Mouse (Mus musculus) induced T-regulatory cell, adult 2 months (primary cell): ENCODE results near the gene Shisa9.
A peak's percentile ranks its signal among the peaks of the same experiment; 100 is the strongest.
"Not testable (repeated sequence)": the region's sequence is repeated elsewhere in the genome, so short reads cannot be mapped to it uniquely, and the experiment has no call there.

ENCODE experiments used
- DNase-seq: peaks from one replicate; pipeline ENCODE4 v3.0.0-alpha.2; 2012; ENCODE audit warnings: low read depth

Shisa9 gene

DNA sequence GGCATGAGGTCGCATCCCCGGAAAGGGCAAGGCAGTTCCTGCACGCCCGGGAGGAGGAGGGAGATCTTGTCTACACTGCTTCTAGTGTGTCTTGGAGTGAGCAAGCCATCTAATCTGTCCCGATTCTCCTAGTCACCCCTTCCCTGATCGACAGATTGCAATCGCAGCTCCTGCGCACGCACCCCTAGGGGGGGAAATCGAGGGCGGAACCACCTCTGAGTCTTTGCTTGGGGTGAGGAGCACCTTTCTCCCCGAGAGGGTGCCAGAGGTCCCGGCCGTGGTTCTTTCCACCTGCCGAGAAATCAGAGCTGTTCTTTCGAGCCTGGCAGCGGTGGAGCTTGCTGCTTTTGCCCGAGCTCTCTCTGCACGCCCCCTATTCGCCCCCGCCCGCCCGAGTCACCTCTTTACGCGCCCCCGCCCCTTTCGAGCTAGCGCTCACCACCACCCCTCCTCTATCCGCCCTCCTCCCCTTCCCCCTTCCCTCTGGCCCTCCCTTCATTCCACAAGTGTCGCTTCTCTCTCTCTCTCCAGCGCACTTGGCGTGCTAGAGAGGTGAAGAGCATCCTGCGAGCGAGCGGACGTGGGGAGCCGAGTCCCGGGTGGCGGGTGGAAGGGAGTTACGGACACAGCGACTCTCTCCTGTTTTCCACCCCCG is at the start of gene Shisa9:
Shisa9 (plus strand) TSS at position 498 of the 655 bp plus-strand sequence.
- no peak for DNase-seq

DNA sequence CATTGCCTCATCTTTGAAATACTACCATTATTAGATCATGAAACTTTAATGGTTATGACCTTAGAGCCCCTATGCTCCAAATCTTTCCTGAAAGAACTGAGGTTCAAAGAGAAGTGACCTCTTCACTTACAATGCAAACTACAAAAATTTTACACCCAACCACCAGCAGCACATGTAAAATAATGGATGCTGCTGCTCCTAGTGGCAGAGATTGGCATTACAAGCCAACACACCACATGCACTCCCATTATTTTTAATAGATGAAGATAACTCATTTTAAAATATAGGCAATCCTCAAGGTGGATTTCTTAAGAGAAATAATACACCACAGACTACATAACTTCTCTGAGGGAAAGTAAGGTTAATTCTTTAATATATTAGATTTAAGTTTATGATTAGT is 43.4 kb upstream of the Shisa9 start:
- DNase-seq = peak; percentile 69

DNA sequence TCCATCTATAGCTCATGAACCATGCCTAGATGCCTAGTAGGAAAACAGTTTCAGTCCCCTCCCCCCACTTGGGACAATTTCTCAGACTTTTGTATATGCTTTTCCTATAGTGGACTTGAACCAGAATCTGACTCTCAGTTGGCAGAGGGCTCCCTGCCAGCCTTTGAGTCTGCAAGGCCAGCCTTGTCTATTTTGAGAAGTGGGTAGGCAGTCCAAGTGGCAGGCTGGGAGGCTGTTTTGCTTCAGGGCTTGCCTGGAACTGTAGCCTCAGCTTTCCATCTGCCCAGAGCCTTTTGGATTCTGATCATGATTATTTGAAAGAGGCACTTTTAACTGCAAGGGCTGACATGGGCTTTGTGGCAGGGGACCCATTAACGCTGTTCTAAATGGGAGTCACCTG is 23.2 kb upstream of the Shisa9 start:
- no peak for DNase-seq

DNA sequence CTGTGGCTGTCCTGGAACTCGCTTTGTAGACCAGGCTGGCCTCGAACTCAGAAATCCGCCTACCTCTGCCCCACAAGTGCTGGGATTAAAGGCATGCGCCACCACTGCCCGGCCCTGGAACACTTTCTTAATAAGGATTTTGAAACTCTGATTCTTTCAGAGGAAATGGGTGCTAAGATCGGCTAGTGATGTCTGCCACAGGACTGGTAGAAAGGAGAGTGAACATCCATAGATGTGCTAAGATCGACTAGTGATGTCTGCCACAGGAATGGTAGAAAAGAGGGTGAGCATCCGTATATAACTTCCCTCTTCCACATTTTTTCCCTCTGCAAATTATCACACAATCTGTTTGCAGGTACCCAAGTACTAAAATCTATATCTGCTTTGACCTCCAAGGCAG is 17.9 kb upstream of the Shisa9 start:
- no peak for DNase-seq

DNA sequence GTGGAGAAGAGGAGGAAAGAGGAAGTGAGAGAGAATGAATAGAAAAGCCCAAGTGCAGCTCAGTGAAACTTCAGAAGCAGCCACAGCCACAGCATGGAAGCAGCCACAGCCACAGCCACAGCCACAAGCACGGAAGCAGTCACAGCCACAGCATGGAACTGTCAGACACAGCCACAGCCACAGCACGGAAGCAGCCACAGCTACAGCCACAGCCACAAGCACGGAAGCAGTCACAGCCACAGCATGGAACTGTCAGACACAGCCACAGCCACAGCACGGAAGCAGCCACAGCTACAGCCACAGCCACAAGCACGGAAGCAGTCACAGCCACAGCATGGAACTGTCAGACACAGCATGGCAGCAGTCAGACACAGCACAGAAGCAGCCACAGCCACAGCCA is 17.1 kb upstream of the Shisa9 start:
- DNase-seq = not testable (repeated sequence)

DNA sequence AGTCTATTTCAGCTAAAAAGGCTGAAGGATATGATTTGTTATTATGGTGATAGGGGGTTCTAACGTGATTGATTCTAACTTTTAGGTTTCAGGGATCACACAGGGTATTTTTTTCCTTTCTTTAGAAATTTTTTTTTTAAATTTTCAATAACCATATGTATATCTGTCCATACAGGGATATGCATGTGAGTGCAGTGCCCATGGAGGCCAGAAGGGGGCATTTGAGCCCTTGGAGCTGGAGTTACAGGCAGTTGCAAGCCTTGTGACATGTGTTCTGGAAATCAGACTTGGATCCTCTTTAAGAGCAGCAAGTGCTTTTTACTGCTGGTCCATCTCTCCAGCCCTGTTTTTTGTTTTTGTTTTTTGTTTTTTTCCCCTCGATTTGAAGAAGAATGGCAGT is 16.3 kb upstream of the Shisa9 start:
- DNase-seq = no peak

DNA sequence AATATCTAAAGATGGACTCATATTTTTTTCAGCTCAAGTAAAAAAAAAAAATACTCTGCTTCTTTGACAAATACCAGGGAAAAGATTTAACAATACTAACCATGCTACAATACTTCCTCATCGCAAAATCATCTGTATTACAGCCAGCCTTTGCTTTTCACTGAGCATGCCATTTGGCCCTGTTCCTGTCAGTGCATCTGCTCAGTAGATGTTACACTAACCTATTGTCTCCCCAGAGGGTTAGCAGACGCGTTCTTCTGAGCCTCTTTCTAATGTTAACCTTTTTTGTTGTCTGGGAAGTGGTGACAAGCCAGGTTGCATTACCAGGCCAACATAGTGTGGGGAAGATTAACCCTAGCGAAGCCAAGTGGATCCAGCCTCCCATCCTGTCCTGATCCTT is 10.2 kb upstream of the Shisa9 start:
- no peak for DNase-seq

DNA sequence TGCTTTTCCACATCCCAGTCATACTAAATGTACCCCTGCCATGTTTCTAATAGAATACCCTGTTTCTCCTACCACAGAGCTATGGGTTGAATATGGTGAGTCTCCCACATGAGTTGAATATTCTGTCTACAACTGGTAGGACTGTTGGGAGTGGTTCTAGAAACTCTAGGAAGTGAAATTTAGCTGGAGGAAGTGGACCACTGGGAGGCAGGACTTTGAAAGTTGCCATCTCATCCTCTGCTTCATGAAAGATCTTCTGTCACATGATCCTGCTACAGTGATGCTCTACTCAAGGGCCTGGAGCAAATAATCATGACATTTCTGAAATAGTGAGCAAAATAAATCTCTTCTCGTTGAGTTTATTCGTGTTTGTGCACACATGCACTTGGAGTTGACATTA is 7.2 kb upstream of the Shisa9 start:
- no peak for DNase-seq

DNA sequence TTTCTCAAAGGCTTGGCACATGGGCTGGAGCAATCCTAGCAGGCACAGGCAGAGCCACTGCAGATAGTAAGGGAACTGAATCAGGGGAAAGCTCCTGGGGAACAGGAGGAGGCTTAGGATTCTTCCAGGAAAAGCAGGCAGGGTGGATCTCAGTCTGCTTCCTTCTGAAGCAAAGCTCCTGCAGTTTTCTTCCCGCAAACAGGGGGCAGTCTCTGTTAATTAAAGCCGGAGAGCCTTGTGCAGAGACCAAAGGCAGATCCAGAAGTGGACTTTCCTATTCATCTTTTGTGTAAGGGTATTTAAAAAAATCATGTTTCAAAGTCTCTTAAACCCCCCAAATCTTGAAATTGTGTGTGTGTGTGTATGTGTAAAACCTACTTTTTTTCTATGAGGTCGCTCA is 3.1 kb upstream of the Shisa9 start:
- no peak for DNase-seq

DNA sequence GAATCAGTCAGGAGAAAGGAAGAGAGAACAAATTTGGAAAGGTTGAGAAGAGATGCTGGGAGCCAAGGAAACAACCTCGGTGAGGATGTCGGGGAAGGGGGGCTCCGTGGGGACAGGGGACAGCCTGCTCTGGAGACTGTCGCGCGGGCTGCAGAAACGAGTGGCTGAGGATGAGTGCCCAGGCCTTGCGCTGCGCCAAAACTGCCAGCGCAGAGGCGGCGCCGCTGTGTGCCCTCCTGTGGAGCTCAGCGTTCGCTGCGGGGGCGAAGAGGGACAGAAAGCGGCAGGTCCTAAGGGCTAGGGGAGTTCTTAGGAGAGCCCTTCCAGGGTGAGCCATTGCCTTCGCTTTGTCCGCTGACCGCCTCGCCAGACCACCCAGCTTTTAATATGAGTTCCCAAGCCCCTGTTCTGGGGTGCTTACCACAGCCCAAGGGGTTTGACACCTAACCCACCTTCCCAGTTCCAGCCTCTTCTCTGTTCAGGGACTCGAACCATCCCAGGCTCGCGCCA is 752 bp upstream of the Shisa9 start:
- DNase-seq = no peak

DNA sequence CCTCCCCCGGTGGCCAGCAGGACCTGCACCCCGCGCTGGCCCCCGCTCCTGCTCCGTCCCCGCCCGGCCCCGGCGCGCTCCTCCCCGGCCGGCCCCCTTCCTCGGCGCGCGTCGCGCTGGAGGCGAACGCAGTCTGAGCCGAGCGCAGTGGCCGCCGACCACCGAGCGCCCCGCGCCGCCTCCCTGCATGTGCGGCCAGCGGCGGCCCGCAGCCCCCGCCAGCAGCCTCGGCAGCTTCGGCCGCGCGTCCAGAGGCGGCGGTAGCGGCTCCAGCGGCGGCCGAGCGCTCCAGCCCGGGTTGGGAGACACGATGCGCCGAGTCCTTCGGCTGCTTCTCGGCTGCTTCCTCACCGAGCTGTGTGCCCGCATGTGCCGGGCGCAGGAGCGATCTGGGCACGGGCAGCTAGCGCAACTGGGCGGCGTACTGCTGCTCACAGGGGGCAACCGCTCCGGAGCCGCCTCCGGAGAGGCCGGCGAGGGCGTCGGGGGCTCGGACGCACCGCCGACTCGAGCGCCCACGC is 418 bp downstream of the Shisa9 start:
- no peak for DNase-seq

DNA sequence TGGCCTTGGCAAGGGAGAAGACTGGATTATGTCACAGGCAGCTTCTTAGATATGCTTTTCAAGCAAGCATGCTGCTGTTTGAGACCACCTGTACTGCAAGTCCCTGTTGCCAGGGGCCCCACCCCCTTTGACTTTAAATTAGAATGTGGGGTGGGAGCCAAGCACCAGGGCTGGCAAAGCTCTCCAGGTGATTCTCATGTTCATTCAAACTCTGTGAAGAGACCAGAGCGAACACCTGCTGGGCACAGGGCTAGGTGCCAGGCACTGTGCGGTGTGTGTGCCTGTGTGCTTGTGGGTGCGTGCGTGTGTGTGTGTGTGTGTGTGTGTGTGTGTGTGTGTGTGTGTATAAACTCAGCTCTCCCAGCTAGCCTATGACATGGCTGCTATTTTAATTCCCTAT is 3.1 kb downstream of the Shisa9 start:
- no peak for DNase-seq

DNA sequence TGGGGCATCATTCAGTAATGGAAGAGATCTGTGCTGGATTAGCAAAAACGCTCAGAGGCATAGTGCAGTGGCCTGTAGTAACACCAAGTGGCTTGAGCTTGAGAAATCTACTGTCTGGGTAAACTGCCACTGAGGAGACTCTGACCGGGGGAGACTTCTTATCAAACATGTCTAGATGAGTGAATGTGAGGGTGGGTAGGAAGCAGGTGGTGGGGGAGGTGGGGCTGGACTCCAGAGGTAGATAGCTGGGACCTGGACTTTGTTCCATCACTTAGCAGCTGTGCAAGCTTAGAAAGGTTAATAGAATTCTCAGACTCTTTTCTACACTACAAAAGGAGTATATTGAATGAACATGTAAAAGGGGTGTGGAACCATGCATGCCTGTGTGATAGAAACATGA is 21.3 kb downstream of the Shisa9 start:
- DNase-seq = no peak

DNA sequence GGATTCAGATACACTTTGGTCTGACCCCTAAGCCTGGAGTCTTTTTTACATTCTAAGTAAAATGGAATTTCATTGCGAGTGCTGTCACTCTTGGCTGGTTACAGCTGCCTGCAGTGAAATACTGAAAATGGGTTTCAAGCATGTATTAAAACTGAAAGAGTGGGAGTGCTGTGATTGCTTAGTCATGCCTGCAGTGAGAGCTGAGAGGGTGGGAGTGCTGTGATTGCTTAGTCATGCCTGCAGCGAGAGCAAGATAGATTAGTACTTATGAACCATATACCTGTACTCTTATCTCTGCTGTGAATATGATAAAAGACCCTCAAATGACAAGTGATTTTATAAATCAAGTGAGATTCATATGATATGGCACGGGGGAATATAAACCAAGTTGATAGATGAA is 26.2 kb downstream of the Shisa9 start:
- DNase-seq = no peak

DNA sequence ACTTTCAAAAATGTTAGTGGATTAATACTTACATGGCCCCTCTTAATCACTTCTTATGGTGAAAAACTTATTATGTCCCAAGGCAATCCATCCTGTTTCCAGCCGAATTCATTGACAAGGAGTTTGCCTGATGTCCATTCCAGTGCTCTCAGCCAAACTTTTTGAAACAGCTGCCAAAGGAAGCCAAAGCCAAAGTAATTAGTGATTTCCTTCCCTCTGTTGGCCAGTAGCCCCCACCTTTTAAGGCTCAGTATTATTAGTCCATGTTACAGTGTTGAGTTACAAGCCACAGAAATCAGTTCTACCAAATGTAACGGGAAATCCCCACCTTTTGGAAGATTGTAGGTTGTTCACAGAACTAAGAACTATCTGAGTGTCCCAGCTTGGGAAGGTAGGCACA is 28.8 kb downstream of the Shisa9 start:
- DNase-seq = no peak

DNA sequence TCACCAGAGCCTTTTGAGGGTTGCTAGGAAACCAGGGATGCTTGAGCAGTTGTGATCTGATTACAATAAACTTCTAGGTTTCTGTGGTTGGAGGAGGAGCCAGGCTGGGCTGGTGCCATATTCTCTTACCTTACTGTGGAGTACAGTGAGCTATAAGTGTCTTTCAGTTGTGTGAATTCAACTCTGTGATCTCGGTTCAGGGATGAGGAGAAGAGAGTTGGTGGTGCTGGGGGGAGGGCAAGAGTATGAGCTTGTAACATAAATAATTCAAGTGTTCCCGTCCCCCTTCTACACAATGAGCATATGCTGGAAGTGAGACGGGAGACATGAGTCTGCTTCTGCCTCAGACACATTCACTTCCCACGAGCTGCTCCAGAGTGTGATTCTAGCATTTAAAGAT is 30.6 kb downstream of the Shisa9 start:
- no peak for DNase-seq

DNA sequence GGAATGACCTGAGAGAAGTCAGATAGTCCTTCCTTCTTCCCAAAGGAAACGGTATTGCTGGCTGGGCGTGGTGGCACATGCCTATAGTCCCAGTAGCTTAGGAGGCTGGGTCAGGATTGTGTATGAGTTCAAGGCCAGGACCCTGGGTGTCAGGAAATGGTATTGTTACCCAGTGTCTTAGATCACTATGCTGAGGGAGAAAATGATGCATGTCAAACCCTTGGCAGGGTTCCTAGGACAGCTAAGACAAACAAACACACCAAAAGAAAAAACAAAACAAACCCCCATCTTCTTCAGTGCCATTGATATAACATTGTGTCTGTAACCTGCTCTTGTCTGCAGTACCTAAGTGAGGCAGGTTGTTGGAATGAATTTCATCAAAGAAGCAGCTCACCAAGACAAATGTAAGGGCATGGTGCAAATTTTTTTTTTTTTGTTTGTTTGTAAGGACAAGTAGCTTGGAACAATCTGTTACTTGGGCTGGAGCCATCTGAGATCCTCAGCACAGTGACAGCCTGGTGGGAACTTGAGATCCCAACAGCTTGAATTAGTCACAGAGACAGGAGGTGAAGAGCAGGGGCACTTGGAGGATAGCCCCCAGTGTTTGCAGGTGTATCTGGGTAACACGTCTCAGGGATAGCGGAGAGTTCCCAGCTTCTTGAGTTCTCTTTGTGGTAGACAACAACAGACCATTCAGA is 34.2 kb downstream of the Shisa9 start:
- no peak for DNase-seq

DNA sequence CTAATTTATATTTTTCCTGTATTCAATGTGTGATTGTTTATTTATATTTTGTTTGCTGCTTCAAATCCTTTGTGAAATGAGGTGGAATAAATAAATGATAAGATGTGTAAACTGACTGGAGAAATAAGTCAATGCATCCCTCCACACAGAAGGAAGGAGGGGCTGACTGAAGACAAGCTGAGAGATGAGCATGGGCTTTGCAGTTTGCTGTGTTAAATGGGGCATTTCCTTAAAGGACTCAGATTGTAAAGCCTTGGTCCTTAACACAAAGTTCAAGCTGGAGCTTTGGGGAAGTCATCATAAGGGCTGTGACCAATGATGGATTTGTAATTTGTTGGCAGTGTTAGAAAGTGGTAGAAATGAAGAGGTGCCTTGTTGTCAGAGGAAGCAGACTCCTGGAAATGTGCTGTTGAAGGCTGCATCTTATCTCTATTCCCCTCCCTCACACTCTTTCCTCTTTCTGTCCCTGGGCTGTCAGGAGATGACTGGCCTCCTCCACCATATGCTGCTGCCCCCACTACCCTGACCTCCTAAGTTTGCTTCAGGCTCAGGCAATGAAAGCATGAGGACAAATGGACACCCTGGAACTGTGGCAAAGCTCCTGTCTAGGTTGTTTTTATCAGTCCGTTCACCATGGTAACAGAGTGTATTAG is 36.3 kb downstream of the Shisa9 start:
- DNase-seq = no peak

DNA sequence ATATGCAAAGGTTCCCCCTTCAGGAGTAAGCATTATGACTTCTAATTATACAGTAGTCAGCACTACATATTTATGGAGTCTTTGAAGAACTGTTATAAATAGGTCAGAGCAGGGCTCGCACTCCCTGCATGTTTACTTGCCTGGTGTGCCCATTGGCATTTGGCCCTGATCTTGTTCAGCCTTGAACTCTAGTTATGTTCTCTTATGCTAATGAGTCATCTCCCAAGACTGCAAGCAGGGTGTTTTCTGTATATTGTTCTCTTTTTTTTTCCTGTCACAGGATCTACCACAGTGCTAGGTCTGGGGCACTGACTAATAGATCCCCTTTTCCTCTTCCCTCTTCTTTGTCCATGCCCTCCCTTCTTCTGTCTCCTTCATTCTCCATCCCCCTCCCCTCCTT is 48.5 kb downstream of the Shisa9 start:
- no peak for DNase-seq

DNA sequence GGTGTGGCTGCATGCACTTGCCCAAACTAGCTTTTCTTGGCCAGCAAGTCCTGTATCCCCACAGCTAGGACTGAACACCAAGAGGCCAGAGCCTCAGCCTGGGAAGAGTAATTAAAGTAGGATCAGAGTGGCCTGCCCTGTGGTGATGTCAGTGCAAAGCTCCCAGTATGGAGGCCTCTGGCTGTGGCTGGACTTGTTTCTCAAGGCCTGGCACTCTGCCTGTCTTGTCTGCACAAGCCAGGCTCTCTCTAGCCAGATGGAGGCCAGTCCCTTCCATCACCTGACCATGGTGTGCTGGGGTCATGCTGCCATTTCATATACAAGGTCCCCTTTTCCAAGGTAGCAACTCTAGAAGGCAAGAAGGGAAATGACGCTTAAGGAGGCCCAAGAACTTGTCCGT is 51.0 kb downstream of the Shisa9 start:
- no peak for DNase-seq

DNA sequence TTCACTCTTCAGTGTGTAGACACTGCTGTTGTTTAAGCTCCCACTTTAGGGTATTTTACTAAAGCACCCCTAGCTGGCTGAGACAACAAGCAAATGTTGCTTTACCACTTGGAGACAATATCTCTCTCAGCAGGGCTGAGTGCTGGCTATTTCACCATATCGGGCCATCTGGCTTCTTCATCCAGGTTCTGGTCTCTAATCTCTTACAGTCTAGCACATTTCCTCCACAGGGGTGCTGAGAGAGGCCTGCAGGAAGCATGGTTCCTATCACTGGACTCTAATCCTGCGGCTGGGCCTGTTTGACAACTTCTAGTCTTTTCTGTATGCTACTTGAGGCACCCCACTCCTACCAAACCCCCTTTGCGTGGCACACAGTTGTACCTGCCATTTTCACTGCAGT is 51.7 kb downstream of the Shisa9 start:
- no peak for DNase-seq

DNA sequence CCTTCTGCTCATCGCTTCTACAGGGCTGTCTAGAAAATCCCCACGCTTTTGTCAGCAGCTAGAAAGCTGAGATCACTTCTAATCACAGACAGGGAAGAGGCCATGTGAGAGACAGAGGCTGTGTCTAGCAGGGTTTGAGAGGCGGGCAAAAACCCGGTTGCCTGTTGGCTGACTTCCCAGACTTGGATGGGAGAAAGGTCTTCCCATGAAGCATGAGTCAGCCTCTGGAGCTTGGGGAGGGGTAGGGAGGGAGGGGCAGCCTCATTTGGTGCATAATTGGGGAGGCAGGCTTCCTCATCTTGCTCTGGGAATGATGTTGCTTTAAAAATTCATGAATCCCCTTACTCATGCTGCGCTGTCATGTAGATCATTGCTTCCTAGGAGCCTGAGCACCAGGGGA is 57.0 kb downstream of the Shisa9 start:
- DNase-seq = no peak

DNA sequence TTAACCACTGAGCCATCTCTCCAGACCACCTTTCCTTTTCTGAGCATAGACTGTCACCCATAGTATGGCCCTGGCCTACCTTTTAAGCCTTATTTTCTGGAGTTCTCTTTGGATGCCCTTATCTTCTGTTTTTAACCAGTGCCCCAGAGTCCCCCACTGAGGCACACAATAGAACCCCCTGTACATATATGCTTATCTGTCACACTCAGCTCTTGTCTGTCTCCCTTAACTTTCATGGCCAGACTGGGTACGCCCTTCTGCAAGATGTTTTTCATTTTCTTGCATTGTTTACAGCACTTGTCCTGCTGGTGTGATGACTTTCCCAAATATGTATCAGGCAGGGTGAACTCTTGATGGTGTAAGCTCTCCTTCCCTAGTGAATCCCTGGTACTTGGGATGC is 68.1 kb downstream of the Shisa9 start:
- DNase-seq = no peak
